Mouse (Mus musculus): ENCODE measurements around the gene Lamtor3. TPM values are rescaled to one million over a fixed set of nuclear protein-coding genes. Genes with fewer than 3 reads are reported as not detected.
A peak's percentile ranks its signal among the peaks of the same experiment; 100 is the strongest.

The Lamtor3 gene
- polyA plus RNA-seq, 1 experiment from 2014 or later = 94.0 TPM

DNA sequence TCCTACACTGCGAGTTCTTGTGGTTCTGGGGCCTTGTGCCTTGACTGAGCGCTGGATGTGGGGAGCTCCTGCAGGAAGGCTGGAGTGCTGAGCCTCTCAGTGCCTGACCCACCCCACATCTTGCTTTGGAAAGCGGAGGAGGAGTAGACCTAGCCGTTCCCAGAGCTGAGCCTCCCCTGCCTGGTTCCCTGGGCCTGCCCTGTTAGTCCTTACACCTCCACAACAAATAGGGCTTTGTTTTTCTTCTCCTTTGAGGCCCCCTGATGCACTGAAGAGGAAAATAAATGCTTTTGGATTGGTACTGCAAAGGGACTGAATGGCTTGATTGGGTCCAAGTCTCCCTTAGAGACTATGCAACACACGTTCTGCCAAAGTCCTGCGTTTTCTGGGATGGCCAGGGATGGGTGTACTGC, 59.3 kb downstream of the Lamtor3 start:
- H3K4me3 ChIP-seq (replicated peaks) = no peak overlapping the region
- H3K27ac ChIP-seq = 0 out of 2 replicates have a peak overlapping the region, but pooled peaks have one; percentile 41
- 39% methylated on average over 6 of the region's 6 CpGs for WGBS
- no peaks in the 10 kb centered on the region for H3K36me3 ChIP-seq
- H3K27me3 ChIP-seq = no peaks in the 10 kb centered on the region
- no peaks in the 10 kb centered on the region for H3K9me3 ChIP-seq
- peaks cover 14% of the 10 kb centered on the region for H3K4me1 ChIP-seq (replicated peaks)
- H3K4me2 ChIP-seq = no peak overlapping the region
- 0 out of 2 replicates have a peak overlapping the region, but pooled peaks have one; percentile 8 for H3K9ac ChIP-seq (replicated peaks)
- no peak for ATAC-seq (ENCODE audit: insufficient number of reproducible peaks, insufficient read depth, low FRiP score, low TSS enrichment, low read depth)

DNA sequence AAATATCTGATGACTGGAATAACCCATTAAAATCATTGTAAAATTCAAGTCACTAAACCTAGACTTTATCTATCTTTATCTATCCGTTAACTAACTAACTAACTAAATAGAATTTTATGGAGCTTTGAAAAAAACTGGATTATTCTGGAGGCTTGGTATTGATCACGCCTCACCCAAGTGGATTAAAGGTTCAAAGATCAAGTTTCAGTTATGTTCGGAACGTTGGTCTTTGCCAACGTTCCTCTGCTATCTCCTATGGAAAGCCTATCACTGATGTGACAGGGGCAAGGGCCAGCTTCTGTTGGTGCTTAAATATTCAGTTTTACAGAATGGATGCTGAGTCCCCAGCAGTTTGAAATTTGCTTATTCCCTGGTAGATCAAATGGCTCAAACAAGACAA, 59.9 kb downstream of the Lamtor3 start:
- WGBS = 72% methylated on average over 5 of the region's 5 CpGs
- peaks cover 14% of the 10 kb centered on the region for H3K4me1 ChIP-seq (replicated peaks)
- H3K27ac ChIP-seq = no peak overlapping the region
- no peak overlapping the region for H3K4me2 ChIP-seq
- H3K9me3 ChIP-seq = no peaks in the 10 kb centered on the region
- no peaks in the 10 kb centered on the region for H3K27me3 ChIP-seq
- no peak overlapping the region for H3K9ac ChIP-seq (replicated peaks)
- no peak overlapping the region for H3K4me3 ChIP-seq (replicated peaks)
- no peak for ATAC-seq (ENCODE audit: insufficient number of reproducible peaks, insufficient read depth, low FRiP score, low TSS enrichment, low read depth)
- H3K36me3 ChIP-seq = no peaks in the 10 kb centered on the region

Other genes starting within 250 kb of the Lamtor3 start
- not detected in 2 replicates for gene Gm21962, start 247.0 kb upstream of the Lamtor3 start, polyA plus RNA-seq (2016; fragmentation: Nextera tagmentation; extraction: Ambion mirVana)
- gene H2afz, start 54.0 kb upstream of the Lamtor3 start, polyA plus RNA-seq (2016; fragmentation: Nextera tagmentation; extraction: Ambion mirVana) = 2,591 and 2,901 TPM in 2 replicates
- gene Dnajb14, start 50.8 kb upstream of the Lamtor3 start, polyA plus RNA-seq (2016; fragmentation: Nextera tagmentation; extraction: Ambion mirVana) = 11.0 and 11.6 TPM in 2 replicates
- 2.9 and 3.3 TPM in 2 replicates for gene Dapp1, start 63.0 kb downstream of the Lamtor3 start, polyA plus RNA-seq (2016; fragmentation: Nextera tagmentation; extraction: Ambion mirVana)
- gene 1110002E22Rik, start 146.5 kb downstream of the Lamtor3 start, polyA plus RNA-seq (2016; fragmentation: Nextera tagmentation; extraction: Ambion mirVana) = 0.63 and 0.71 TPM in 2 replicates
- gene Gm5105, start 148.9 kb downstream of the Lamtor3 start, polyA plus RNA-seq (2016; fragmentation: Nextera tagmentation; extraction: Ambion mirVana) = 0.19 TPM in 1 of 2 replicates, not detected in the other
- 14.6 and 15.0 TPM in 2 replicates for gene Trmt10a, start 224.9 kb downstream of the Lamtor3 start, polyA plus RNA-seq (2016; fragmentation: Nextera tagmentation; extraction: Ambion mirVana)
- 8.9 and 9.2 TPM in 2 replicates for gene Mttp, start 226.5 kb downstream of the Lamtor3 start, polyA plus RNA-seq (2016; fragmentation: Nextera tagmentation; extraction: Ambion mirVana)

Data from limb, embryonic 12.5 days (tissue).